Mouse (Mus musculus) thymus, postnatal 36 days (tissue): Measurements from ENCODE around the gene Psmd13.

Source experiments
- DNase-seq, 2 experiments: peaks; one replicate each; pipeline ENCODE4 v3.0.0; 2022; ENCODE audit warnings: mixed read lengths in 2 of 2

Psmd13 gene

DNA sequence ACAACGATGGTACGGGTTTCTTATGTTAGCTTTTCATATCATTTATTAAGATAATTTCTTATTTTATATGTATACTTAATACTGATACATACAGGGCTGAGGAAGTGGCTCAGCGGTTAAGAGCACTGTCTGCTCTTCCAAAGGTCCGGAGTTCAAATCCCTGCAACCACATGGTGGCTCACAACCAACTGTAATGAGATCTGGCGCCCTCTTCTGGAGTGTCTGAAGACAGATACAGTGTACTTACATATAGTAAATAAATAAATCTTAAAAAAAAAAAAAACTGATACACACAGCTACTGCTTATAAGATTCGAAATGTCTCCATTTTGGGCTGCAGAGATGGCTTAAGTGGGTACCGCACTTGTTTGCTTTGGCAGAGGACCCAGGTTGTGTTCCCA lies 25.9 kb downstream of the Psmd13 start:
- no peak for DNase-seq

DNA sequence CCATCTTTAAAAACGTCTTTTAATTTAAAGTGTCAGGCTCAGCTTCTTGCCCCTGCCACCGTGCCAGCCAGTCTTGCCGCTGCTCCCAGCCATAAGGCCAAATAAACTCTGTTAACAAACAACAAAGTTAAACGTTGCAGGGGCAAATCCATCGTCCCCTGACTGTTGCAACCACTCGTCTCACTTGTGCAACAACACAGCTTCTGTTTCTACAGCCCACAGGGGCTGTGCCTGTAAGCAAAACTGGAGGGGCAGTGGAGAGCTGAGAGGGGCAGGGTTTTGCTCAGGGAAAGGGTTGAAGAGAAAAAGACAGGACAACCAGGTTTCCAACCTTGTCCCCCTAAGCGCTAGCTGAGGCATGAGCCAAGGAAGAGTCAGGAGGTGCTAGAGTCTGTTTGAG lies 26.4 kb downstream of the Psmd13 start:
- no peak for DNase-seq

DNA sequence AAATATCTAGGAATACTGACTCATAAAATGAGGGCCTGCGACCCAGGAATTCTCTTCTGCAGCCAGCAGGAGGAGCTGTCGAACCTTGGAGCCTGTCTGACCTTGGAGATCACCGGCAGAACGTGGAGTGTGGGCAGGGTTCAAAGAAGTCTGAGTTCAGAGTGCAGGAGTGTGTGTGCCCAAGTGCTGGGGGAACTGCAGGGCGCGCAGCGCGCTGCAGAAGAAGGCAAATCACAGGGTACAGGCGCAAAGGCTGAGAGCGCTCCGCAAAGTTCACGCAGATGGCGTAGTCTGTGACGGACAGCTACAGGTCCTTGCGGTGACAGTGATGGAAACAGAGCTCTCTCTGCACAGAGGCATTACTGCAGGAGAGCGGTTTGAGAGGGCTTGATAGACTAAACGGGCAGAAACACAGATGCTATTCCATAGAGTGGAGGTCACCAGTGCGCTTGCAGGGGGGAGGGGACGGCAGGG lies 26.9 kb downstream of the Psmd13 start:
- DNase-seq, result peak; percentile 73 to 77

DNA sequence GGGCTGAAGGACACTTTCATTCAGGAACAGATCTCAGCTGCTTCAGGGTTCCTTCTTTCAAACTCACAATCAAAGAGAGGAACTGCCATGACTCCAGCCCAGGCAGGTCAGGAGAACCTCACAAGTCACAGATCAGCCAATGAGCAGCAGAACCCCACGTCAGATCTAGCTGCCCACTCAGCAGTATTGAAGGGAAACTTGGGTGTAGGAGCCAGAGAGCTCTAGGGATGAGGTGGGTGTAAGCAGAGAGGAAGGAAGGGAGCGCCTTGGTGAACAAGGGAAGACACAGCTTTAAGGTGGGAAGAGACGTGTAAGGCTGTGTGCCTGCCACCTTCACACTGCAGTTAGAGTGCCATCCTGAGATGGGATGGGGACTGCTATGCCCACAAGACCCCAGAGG lies 30.5 kb downstream of the Psmd13 start:
- DNase-seq, result no peak

DNA sequence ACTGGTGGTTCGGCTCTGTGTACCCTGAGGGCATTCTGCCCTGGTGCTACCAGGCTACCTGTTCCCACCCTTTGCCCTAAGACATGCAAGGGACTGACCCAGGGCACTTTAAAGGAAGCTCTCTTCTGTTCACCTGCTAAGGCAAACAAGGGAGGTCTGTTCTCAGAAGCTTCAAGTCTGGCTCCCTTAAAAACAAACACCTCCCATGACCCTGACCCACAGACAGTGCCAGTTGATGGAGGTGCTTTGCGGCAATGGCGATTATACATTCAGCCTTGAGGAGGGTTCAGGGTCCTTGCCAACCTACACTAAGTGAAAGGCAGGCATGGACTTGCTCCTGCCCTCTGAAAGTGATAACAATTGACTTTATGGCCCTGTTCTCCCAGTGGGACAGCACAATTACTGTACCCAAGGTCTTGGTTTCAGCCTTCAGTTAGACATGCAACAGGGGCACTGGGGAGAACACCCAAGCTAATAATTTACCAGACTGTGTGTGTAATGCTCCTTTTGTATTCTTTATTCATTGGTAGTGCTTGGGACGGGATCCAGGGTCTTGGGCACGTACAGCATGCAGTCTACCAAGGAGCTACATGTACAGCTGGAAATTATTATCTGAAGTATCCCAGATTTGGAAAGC lies 31.2 kb downstream of the Psmd13 start:
- no peak for DNase-seq

DNA sequence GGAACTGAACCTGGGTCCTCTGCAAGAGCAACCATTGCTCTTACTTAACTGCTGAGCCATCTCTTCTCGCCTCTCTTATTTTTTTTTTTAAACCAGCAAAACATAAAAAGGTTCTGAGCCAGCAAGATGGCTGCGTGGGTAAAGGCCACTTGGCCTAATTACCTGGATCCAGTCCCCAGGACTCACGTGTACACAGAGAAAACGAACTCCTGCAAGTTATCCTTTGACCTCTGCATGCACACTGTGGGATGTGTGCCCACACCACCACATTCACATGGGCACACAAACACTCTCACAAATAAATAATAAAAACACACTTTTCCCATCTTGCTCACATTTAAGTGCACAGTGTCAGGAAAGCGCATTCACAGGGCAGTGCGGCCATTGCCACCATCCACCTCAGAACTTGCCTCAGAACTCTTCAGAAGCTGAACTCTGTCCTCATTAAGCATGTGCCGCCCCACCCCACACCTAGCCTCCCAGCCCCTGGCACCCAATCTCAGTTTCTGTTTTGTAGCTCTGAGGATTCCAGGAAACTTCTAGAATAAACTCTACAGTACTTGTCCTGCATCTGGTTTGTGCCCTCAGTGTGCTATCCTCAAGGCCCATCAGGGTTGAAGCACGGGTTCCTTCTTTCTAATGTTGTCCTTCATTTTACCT lies 32.4 kb downstream of the Psmd13 start:
- no peak for DNase-seq

DNA sequence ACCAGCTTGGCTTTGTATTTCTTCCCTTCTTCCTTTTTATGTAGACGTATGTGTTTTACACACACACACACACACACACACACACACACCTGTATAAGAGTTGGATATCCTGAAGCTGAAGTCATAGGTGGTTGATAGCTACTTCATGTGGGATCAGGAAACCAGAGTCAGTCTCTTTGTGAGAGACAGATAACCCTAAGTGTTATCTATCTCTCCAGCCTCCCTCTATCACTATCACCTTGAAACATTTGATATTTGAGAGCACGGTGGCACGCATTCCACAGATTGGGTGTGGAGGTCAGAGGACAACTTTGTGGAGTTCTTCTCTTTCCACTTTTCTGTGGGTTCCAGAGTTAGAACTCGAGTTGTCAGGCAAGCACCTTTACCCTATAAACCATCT lies 38.1 kb downstream of the Psmd13 start:
- no peak for DNase-seq

DNA sequence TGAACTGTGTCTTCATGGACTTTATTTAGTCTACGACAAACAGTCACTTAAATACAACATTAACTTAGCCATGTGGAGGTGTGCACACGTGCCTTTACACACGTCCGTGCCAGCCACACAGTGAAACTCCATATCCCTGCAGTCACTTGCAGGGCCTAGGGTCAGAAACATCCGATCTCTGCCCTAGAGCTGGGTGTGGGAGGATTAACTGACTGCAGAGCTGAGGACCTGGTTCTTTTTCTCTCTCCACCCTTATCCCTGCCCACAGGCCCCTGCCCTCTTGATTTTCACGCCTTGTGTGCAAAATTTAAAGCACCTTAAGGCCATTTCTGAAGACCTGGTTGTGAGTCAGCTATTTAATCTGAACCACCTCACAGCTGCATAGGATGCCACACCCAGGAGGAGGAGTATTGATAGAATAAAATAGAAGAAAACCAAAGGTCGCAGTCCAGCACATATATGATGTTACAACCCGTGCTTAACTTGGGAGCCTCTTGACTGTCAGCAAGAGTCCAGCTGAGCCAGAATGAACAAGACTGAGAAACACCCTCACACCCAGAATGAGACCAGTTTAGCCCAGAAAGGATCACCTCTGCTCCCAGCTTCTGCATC lies 38.8 kb downstream of the Psmd13 start, which contains the start of gene Nlrp6:
Gene Nlrp6 (plus strand): TSS at position 485 of the 612 bp plus-strand sequence.
- DNase-seq, result no peak

DNA sequence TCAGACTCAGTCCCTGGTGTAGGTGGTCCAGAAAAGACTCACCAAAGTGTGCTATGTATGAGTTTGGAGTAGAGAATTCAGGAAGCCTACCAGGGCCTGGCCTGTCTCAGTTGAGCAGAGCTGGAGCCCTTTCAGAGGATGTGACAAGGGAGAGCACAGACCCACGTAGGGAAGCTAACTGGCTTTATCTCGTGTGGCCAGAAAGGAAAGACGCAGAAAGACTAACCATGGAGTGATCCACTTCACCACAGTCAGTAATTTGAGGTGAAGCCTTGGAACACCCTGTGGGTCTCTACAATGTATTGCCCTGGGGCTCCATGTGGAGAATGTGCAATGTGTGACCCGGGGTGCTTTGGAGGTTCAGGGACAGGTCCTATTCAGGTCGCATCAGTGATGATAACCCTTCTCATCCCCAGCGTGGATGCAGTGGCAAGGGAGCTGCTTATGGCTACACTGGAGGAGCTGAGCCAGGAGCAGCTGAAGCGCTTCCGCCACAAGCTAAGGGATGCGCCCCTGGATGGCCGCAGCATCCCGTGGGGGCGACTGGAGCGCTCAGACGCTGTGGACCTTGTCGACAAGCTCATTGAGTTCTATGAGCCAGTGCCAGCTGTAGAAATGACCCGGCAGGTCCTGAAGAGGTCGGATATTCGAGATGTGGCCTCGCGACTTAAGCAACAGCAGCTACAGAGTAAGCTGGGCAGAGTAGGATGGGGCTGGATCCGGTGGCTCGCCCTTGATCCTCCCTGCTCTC lies 39.6 kb downstream of the Psmd13 start:
- no peak for DNase-seq

DNA sequence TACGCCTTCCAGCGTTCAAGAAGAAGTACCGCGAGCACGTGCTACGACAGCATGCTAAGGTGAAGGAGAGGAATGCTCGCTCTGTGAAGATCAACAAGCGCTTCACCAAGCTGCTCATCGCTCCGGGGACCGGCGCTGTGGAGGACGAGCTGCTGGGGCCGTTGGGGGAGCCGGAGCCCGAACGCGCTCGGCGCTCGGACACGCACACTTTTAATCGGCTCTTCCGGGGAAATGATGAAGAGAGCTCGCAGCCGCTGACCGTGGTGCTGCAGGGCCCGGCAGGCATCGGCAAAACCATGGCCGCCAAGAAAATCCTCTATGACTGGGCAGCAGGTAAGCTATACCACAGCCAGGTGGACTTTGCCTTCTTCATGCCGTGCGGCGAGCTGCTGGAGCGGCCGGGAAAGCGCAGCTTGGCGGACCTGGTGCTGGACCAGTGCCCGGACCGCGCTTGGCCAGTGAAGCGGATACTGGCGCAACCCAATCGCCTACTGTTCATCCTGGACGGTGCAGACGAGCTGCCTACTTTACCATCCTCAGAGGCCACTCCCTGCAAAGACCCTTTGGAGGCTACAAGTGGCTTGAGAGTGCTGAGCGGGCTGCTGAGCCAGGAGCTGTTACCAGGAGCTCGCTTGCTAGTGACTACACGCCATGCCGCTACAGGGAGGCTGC lies 40.8 kb downstream of the Psmd13 start:
- DNase-seq, result no peak

DNA sequence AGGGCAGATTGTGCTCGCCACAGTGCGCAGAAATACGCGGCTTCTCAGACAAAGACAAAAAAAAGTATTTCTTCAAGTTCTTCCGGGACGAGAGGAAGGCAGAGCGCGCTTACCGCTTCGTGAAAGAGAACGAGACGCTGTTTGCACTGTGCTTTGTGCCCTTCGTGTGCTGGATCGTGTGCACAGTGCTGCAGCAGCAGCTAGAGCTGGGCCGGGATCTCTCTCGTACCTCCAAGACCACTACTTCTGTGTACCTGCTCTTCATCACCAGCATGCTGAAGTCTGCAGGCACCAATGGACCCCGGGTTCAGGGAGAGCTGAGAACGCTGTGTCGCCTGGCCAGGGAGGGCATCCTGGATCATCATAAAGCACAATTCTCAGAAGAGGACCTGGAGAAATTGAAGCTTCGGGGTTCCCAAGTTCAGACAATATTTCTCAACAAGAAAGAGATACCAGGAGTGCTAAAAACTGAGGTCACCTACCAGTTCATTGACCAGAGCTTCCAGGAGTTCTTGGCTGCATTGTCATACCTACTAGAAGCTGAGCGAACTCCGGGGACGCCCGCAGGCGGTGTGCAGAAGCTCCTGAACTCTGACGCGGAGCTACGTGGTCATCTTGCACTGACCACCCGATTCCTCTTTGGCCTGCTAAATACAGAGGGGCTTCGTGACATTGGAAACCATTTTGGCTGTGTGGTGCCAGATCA lies 41.5 kb downstream of the Psmd13 start:
- no peak for DNase-seq

DNA sequence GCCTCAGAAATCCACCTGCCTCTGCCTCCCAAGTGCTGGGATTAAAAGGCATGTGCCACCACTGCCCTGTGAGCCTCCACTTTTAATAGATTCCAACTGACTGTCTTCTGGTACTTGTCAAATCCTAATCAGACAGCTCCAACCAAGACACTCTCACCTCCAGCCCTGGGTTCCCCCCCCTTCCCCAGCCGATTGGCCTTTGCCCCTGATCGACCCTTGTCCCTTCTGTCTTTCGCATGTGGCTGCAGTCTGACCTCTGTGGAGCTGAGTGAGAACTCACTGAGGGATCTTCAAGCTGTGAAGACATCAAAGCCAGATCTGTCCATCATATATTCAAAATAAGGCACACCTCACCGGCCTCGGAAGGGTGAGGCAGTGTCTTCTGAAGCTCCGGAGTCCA lies 45.4 kb downstream of the Psmd13 start:
- DNase-seq, result no peak

DNA sequence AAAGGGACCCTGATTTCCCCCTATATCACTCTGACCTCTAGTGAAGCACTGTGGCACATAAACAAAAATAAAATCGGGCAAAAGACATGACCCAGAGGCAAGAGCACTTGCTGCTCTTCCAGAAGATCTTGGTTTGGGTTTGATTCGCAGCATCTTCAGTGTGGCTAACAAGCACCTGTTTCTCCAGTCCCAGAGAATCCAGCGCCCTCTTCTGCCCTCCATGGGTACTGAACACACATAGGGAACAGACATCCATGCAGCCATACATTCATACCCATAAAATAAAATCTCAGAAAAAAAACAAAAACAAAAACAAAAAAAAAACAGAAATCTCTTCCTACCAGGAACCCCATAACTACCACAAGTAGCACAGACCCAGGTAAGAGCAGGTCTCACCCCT lies 56.7 kb downstream of the Psmd13 start:
- DNase-seq, result peak in 1 of 2 experiments; percentile 22

DNA sequence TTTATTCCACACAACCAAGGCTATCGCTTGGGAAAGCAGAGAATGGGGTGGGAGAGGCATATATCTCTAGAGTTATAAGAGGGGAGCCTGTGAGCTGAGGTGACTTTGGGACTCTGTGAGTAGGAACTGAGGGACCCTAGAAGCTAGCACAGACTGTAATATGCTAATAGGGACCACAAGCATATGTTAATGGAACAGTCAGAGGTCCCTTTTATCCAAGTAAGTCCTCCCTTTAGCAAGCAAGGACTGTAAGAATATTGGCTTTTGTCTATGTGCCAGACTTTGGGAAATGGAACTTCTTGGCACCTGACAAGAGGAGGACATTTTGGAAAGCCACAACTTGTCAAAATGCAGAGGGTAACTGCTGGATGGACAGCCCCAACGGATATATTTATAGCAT lies 57.1 kb downstream of the Psmd13 start:
- no peak for DNase-seq

DNA sequence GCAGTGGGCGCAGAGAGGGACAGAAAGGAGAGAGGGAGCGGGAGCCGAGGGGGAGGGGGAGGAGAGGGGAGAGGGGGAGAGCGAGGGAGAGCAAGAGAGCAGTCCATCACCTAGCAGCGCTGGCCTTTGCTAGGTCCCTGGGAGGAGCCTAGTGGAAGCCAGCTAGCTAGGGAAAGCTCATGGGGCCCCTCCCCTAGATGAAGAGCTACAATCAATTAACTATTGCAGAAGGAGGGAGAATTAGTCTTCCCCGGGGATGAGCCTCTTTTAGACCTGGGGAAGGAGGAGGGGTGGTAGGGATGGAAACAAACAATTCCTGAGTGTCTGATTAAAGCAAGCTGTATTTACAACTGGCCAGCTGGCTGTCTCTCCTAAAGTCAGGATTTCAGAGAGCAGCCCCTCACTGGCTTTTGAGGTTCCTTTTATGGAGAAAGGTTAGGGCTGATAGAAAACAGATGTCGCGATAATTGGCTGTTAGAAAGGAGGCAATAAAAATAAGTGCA lies 58.0 kb downstream of the Psmd13 start:
- DNase-seq, result no peak

DNA sequence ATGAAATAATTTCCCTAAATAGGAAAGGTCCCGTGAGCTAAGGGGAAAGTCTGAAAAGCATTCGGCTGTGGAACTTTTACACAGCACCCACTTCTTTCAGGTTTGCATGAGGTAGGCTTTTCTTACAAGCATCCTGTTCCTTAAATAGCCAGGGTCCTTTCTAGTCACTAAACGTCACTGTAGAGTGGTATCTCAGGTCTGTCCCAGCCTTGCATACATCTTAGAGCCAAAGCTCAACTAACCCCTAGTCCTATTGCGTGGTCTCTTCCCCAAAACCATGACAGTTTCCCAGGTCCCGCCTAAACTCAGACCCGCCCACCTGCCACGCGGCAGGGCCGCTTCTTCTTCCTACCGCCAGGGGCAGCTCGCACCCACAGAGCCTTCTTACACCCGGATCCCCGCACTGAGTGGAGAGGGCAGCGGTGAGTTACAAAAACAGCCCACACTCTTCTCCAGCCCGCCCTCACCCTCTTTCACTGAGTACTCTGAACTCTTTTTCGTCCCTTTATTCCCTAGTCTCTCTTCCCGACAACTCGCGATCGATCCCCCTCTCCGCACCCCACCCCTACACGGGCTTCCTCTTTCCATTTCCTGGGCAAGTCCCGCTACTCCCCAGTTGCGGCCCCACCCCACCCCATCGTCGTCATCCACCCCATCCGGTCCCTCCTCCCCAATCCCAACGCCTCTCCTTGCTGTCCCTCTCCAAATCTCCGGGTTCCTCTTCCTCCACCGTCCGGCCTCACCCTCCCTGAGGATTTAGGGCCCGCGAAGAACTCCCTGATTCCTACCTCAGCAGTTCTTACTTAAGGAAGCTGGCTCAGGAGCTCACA lies 59.7 kb downstream of the Psmd13 start, which contains the start of gene Pgghg:
Gene Pgghg (plus strand): TSS at position 170 of the 830 bp plus-strand sequence.
- peak; percentile 79 to 82 for DNase-seq

DNA sequence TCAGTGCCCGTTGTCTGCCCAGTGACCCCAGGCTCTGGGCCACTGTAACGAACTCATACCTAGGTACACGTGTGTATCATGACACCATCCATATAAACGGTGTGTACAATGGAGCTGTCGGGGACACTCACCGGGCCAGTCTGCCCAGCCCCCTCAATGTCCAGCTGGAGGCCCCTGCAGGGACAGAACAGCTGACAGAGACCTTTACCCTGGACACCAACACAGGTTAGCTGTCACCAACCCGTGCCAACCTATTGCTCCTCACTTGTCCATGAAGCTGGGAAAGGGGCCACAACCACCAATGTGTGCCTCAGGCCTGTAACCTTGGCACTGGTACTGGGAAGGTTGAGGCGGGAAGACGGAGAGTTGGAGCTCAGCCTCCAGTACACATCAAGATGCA lies 60.6 kb downstream of the Psmd13 start:
- DNase-seq, result no peak

DNA sequence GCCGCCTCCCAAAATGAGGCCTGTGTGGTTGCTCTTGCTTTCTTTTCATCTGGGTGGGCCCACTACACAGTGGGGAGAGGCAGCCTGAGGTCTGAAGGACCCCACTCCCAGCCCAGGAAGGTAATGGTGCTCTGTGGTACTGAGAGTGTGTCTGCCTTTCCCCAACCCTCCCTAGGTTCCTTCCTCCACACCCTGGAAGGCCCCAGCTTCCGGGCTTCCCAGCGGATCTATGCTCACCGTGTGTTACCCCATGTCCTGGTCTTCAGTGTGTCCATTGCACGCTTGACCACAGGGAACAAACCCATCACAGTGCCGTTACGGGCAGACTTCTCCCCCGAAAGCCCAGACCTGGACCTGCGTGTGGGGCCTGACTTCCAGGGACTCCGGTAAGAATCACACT lies 61.0 kb downstream of the Psmd13 start:
- no peak for DNase-seq

DNA sequence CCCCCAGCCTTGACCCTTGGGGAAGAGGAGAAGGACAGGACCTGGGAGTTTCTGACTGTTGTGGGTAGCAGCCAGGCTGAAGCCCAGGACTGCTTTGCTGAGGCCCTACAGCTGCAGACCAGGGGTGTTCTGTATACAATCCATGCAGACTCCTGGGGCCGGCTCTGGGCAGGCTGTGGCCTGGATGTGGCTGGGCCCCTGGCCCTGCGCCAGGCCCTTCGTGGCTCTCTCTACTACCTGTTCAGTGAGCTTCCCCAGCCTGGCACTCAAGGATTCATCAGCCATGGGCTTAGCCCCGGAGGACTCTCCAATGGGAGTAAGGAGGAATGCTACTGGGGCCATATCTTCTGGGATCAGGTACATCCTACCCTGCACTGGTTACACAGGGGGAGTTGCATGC lies 61.6 kb downstream of the Psmd13 start:
- DNase-seq, result no peak

DNA sequence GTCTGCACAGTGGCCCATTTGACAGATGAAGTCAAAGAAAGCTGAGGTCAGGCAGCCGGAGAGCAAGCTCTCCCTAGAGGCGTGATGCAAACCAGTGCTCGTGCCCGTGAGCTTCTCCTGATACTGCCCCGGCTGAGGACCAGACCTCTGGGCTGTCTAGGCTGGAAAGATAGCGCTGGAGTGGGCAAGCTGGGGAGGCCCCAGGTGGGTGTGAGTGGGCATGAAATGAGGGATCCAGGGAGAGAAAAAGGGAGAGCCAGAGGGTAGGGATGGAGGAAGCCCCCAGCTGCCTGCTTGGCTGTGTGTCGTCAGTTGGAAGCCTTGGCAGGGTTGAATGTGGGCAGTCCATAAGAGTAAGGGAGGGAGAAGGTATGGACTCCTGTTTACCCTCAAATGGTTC lies 62.5 kb downstream of the Psmd13 start:
- DNase-seq, result no peak

DNA sequence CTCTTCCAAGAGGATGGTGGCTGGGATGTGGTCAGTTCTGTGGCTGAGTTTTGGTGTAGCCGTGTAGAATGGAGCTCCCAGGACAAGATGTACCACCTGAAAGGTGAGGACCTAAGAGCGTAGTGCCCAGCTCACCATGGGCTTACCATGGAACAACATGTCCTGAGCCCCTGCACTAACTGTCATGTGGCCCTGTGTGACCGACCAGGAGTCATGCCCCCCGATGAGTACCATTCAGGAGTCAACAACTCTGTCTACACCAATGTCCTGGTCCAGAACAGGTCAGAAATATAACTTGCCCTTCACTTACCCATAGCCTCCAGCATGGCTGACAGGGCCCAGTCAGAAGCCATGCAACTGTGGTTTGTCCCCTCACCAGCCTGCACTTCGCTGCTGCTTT lies 63.5 kb downstream of the Psmd13 start:
- no peak for DNase-seq
